Mouse (Mus musculus): ENCODE results near the gene Atf6b. TPM values are rescaled to one million over a fixed set of nuclear protein-coding genes. Genes with fewer than 3 reads are reported as not detected.
A peak's percentile ranks its signal among the peaks of the same experiment; 100 is the strongest.

Gene Atf6b
- total and polyA plus RNA-seq, 2 experiments from 2014 or later = 57.4 to 83.0 TPM

DNA sequence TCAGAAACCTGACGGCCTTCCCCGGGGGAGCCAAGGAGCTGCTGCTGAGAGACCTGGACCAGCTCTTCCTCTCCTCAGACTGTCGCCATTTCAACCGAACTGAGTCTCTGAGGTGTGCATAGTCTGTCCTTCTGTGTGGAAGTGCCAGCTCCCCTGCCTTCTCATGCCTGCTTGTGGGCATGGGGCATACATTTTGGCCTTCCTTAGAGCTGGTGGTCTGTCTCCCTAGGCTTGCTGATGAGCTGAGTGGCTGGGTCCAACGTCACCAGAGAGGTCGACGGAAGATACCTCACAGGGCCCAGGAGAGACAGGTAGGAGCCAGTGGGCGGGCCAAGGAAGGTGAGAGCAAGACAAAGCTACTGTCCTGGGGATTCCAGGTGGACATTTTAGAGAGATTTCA is 6.0 kb downstream of the Atf6b start:
- Histone ChIP-seq H3K36me3 (ENCODE audit: insufficient read depth, low read length) (peaks cover 60% of the 10 kb centered on the region), H3K4me2 (ENCODE audit: low read depth, low read length, poor library complexity, severe bottlenecking) (no peak overlapping the region)
- no peak for DNase-seq (ENCODE audit: low spot score)

DNA sequence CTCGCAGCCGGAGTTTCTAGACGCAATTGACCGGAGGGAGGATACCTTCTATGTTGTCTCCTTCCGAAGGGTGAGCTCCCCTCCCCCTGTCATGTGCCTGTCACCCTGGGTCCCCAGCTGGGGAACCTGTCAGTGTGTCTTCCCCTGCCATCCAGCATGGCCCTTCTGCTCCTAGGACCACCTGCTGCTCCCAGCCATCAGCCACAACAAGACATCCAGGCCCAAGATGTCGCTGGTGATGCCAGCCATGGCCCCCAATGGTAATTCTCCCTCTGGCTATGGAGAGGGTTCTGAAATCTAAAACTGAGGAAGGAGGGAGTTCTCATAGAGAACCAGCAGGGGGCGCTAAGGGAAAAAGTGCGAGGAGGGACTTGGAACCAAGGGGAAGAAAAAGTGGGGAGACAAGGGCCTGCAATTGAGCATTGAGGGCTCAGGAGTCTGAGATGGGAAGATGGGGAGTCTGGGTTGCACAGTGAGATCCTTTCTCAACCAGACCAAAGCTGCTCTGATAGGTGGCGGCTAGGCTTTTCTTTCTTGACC is 6.9 kb downstream of the Atf6b start:
- DNase-seq (ENCODE audit: low spot score) (peak; percentile 43), ATAC-seq (ENCODE audit: low FRiP score) (no peak)
- H3K9me3 ChIP-seq (ENCODE audit: low read length) = no peaks in the 10 kb centered on the region
- H3K4me1 ChIP-seq (ENCODE audit: insufficient read depth, low read length) = no peaks in the 10 kb centered on the region
- H3K9ac ChIP-seq (replicated peaks; ENCODE audit: low read length, poor library complexity, severe bottlenecking) = no peak overlapping the region
- H3K4me3 ChIP-seq (ENCODE audit: low read depth, low read length) = no peak overlapping the region
- no peaks in the 10 kb centered on the region for H3K27me3 ChIP-seq (ENCODE audit: insufficient read depth, low read length)
- peaks cover 57% of the 10 kb centered on the region for H3K36me3 ChIP-seq (ENCODE audit: insufficient read depth, low read length)
- H3K4me2 ChIP-seq (ENCODE audit: low read depth, low read length, poor library complexity, severe bottlenecking) = no peak overlapping the region
- peak; percentile 85 for TF ChIP-seq CTCF (IDR thresholded peaks at IDR 0.05)
- no peak overlapping the region for H3K27ac ChIP-seq (ENCODE audit: low read depth, low read length)
- 66% methylated on average over 9 of the region's 9 CpGs for WGBS

More for the DNA sequence above, 6.0 kb downstream of the Atf6b start:
- Histone ChIP-seq H3K27ac (ENCODE audit: low read depth, low read length) (no peak overlapping the region), H3K4me3 (ENCODE audit: low read depth, low read length) (no peak overlapping the region), H3K9ac (replicated peaks; ENCODE audit: low read length, poor library complexity, severe bottlenecking) (no peak overlapping the region), H3K4me1 (ENCODE audit: insufficient read depth, low read length) (peaks cover 2% of the 10 kb centered on the region), H3K27me3 (ENCODE audit: insufficient read depth, low read length) (no peaks in the 10 kb centered on the region), H3K9me3 (ENCODE audit: low read length) (no peaks in the 10 kb centered on the region)
- WGBS = 92% methylated on average over 8 of the region's 8 CpGs
- no peak for TF ChIP-seq CTCF (IDR thresholded peaks at IDR 0.05)
- no peak for ATAC-seq (ENCODE audit: low FRiP score)

DNA sequence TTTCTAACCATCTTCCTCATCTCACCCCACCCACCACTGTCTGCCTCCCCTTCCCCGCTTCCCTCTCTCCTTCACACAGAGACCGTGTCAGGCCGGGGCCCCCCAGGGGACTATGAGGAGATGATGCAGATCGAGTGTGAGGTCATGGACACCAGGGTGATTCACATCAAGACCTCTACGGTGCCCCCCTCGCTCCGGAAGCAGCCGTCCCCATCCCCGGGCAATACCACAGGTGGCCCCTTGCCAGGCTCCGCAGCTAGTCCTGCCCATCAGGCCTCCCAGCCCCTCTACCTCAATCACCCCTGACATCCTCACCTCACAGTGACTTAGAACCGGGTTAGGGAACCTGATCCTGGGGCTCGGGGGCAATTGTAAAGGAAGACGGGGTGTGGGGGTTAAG is 7.4 kb downstream of the Atf6b start:
- no peak overlapping the region for H3K9ac ChIP-seq (replicated peaks; ENCODE audit: low read length, poor library complexity, severe bottlenecking)
- TF ChIP-seq CTCF (IDR thresholded peaks at IDR 0.05) = no peak
- H3K4me1 ChIP-seq (ENCODE audit: insufficient read depth, low read length) = no peaks in the 10 kb centered on the region
- H3K9me3 ChIP-seq (ENCODE audit: low read length) = no peaks in the 10 kb centered on the region
- no peak overlapping the region for H3K4me2 ChIP-seq (ENCODE audit: low read depth, low read length, poor library complexity, severe bottlenecking)
- DNase-seq (ENCODE audit: low spot score) (no peak), ATAC-seq (ENCODE audit: low FRiP score) (no peak)
- H3K27me3 ChIP-seq (ENCODE audit: insufficient read depth, low read length) = peaks cover 3% of the 10 kb centered on the region; the same call in 1 of the 2 replicates
- no peak overlapping the region for H3K27ac ChIP-seq (ENCODE audit: low read depth, low read length)
- peaks cover 51% of the 10 kb centered on the region for H3K36me3 ChIP-seq (ENCODE audit: insufficient read depth, low read length)
- H3K4me3 ChIP-seq (ENCODE audit: low read depth, low read length) = no peak overlapping the region
- 92% methylated on average over 13 of the region's 13 CpGs for WGBS

DNA sequence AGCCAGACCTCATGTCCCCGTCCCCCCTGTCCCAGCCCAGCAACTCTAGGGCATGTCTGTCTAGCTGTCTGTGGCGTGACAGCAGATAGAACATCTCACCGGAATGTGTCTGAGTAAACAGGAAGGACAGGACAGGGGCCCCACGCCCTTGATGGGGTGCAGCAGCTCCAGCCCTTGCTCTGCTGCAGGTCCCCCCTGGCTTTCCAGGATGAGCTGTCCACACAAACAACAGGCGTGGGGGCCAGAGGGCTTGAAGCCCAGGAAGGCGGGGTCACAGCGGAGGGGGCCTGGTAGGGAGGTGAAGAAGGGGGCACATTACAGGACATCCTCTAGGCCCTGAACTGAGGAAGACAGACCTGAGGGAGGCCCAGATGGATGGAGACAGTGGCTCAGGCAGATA is 8.2 kb downstream of the Atf6b start:
- Histone ChIP-seq H3K27me3 (ENCODE audit: insufficient read depth, low read length) (peaks cover 9% of the 10 kb centered on the region; the same call in 1 of the 2 replicates), H3K27ac (ENCODE audit: low read depth, low read length) (no peak overlapping the region), H3K36me3 (ENCODE audit: insufficient read depth, low read length) (peaks cover 44% of the 10 kb centered on the region), H3K4me3 (ENCODE audit: low read depth, low read length) (no peak overlapping the region), H3K9me3 (ENCODE audit: low read length) (no peaks in the 10 kb centered on the region), H3K4me1 (ENCODE audit: insufficient read depth, low read length) (no peaks in the 10 kb centered on the region), H3K9ac (replicated peaks; ENCODE audit: low read length, poor library complexity, severe bottlenecking) (no peak overlapping the region), H3K4me2 (ENCODE audit: low read depth, low read length, poor library complexity, severe bottlenecking) (no peak overlapping the region)
- DNase-seq (ENCODE audit: low spot score) (no peak), ATAC-seq (ENCODE audit: low FRiP score) (no peak)
- 85% methylated on average over 7 of the region's 7 CpGs for WGBS
- TF ChIP-seq CTCF (IDR thresholded peaks at IDR 0.05) = no peak

DNA sequence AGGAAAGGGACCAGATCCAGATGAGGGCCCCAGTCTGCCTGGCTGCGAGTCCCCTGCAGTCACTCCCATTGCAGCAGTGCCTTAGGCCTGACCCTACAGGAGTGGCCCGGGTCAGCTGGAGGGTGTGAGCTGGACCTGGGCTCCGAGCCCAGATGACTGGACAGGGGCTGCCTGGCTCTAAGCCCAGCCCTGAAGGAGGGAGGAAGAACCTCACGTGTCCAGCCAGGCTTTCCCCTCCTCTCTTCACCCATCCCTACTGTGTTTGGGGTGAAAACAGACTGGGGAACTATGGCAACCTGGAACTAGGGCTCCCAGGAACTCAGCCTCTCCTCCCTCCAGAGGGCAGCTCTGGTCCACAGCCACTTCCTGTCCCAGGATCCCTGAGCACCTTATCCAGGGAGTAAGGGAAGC is 8.6 kb downstream of the Atf6b start:
- Histone ChIP-seq H3K9me3 (ENCODE audit: low read length) (no peaks in the 10 kb centered on the region), H3K4me1 (ENCODE audit: insufficient read depth, low read length) (no peaks in the 10 kb centered on the region), H3K36me3 (ENCODE audit: insufficient read depth, low read length) (peaks cover 40% of the 10 kb centered on the region), H3K9ac (replicated peaks; ENCODE audit: low read length, poor library complexity, severe bottlenecking) (no peak overlapping the region), H3K27me3 (ENCODE audit: insufficient read depth, low read length) (peaks cover 9% of the 10 kb centered on the region; the same call in 1 of the 2 replicates), H3K4me2 (ENCODE audit: low read depth, low read length, poor library complexity, severe bottlenecking) (no peak overlapping the region), H3K27ac (ENCODE audit: low read depth, low read length) (no peak overlapping the region), H3K4me3 (ENCODE audit: low read depth, low read length) (no peak overlapping the region)
- ATAC-seq (ENCODE audit: low FRiP score) (peak; percentile 18; the same call in 1 of the 2 replicates), DNase-seq (ENCODE audit: low spot score) (peak; percentile 75)
- peak; percentile 49 for TF ChIP-seq CTCF (IDR thresholded peaks at IDR 0.05)
- 53% methylated on average over 4 of the region's 4 CpGs for WGBS

DNA sequence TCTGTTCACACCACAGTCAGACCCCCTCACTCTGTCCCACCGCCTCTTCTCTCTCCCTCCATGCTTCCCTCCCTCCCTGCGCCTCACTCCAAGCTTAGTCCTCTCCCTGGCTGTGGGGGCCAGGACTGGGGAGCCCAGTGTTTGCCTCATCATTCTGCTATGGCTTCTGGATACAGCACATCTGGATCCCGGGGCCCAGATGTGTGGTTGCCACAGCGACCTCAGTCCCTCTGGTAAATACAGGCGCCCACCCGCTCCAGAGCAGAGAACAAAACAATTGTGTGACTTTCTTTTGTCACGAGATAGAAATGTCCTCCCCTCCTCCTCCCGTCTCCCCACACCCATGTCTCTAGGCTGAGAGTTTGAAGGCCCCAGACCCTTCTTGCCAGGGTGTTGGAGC is 9.7 kb downstream of the Atf6b start:
- Histone ChIP-seq H3K9me3 (ENCODE audit: low read length) (no peaks in the 10 kb centered on the region), H3K27ac (ENCODE audit: low read depth, low read length) (no peak overlapping the region), H3K36me3 (ENCODE audit: insufficient read depth, low read length) (peaks cover 29% of the 10 kb centered on the region), H3K4me1 (ENCODE audit: insufficient read depth, low read length) (no peaks in the 10 kb centered on the region), H3K27me3 (ENCODE audit: insufficient read depth, low read length) (peaks cover 9% of the 10 kb centered on the region; the same call in 1 of the 2 replicates), H3K4me2 (ENCODE audit: low read depth, low read length, poor library complexity, severe bottlenecking) (no peak overlapping the region), H3K4me3 (ENCODE audit: low read depth, low read length) (no peak overlapping the region), H3K9ac (replicated peaks; ENCODE audit: low read length, poor library complexity, severe bottlenecking) (no peak overlapping the region)
- no peak for TF ChIP-seq CTCF (IDR thresholded peaks at IDR 0.05)
- ATAC-seq (ENCODE audit: low FRiP score) (no peak), DNase-seq (ENCODE audit: low spot score) (no peak)
- 36% methylated on average over 8 of the region's 8 CpGs for WGBS
